Mouse (Mus musculus) gastrocnemius, adult 8-10 months (tissue): ENCODE data around the gene Sez6. TPM values are rescaled to one million over a fixed set of nuclear protein-coding genes. Genes with fewer than 3 reads are reported as not detected.

Experiments
- DNase-seq, 2 experiments: peaks; one replicate each; pipeline ENCODE4 v3.0.0; 2022; ENCODE audit warnings: low spot score in 2 of 2
- total RNA-seq, 4 experiments: library from RNA; stranded (reverse); gene quantifications; 2 replicates each; pipeline ENCODE4 v1.2.4; 2022

Gene Sez6
- total RNA-seq, 4 experiments from 2014 or later: 0.21 to 0.29 (median 0.24) TPM; not detected in 1

DNA sequence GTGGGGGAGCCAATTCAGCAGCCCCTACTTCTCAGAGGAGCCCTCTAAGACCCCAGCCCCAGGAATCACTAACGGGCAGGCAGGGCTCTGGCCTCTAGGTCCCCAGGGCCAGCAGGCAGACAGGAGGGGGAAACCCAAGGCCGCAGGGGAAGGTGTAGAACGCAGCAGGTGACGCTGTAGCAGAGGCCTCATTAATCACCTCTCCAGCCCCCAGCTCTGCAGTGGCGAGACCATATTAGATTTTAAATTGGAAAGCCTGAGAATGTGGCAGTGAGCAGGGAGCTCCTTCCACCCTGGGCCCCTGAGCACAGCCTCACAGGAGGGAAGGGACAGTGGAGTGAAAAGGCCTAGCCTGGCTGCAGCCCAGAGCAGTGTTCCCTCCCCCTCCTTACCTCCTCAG lies 11.6 kb downstream of the Sez6 start:
- no peak for DNase-seq

DNA sequence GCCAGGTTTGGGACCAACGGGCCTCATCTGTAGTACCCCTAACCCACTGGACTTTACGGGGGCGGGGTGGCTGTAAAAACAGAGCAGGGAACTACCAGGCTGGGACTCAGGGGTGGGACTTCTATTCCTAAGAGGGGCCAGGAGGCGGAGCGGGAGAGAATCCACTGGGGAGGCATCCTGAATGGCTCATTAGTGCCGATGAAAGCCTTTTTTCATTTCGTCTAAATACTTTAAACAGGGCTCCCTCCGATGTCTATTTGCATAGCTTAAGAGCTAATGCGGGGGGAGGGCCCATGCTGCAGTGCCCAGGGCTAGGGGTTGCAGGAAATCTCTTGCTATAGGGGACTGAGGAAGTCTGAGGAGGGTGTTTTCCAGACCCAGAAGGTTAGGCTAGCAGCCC lies 17.3 kb downstream of the Sez6 start:
- no peak for DNase-seq

DNA sequence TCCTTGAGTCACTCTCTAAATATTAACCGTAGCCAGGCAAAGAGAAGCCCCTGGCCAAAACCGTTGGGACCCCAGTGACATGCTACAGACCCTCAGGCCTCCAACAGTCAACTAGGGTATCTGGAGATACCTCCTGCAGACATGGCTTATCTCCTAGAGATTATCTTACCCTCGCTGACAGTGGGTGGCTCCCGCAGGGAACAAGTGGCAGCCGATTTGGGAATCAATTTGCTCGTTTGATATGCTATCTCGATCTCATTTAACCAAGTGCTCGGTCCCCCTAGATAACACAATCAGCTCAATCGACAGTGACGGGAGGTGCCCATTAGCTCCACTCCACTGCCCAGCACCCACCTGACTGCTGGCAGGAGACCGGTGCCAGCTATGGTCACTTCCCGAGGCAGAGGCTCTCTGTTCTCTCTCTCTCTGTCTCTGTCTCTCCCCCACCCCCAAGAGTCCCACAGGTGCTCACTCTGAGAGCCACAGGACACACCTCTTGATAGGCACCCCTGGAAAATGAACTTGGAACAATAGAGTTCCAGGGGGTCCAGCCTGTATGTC lies 19.6 kb downstream of the Sez6 start:
- no peak for DNase-seq

DNA sequence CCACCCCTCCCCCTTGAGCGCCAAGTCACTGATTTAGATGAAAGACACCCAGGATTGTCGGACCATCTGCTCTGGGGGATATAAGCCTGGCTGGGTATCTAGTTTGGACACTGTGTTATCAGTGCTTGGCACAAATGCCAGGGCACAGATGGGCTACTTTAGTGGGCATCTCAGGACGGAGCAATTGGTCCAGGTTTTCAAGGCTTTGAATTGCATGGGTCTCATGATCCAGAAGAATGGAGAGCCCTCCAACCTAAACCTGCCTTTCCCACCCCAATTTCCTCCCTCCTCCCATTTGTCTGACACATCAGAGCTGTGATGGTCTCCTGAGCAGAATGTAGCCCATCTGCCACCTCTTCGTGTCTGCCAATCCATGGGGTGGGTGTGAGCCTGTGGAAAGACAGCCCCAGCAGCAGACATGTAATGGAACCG lies 20.2 kb downstream of the Sez6 start:
- DNase-seq: no peak

DNA sequence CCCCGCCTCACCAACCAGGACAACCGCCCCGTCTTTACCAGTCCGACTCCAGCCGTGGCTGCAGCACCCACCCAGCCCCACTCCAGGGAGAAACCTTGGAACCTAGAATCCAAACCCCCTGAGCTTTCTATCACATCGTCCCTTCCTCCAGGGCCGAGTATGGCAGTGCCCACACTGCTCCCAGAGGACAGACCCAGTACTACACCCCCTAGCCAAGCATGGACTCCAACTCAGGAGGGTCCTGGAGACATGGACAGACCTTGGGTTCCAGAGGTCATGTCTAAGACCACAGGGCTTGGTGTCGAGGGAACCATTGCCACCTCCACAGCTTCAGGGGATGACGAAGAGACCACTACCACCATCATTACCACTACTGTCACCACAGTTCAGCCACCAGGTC lies 23.1 kb downstream of the Sez6 start:
- DNase-seq: no peak

GRCm38 (mm10) chr11:77956428-77956827 lies 25.8 kb downstream of the Sez6 start:
- DNase-seq: no peak

DNA sequence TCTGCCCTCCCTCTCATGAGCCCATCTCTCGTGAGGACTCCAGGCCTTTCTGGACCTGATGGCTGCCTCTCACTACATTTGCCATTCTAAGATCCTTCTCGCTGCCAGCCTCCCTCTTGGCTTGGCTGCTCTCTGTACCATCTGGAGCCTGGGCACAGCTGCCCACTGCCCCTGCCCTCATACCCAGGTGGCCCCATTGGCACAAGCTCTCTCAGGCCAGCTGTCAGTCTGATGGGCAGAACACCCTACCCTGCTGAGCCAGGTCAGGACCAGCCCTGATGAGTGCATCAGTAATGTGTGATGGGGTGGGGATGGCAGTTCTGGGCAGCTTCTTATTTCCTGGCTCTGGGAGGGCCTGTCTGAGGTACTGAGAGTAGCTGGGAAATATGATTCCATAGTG lies 27.7 kb downstream of the Sez6 start:
- no peak for DNase-seq

- no peak for DNase-seq
Observed at GRCm38 (mm10) chr11:77958932-77959331, 28.3 kb downstream of the Sez6 start.

- no peak for DNase-seq
Observed at GRCm38 (mm10) chr11:77960199-77960598, 29.6 kb downstream of the Sez6 start.

DNA sequence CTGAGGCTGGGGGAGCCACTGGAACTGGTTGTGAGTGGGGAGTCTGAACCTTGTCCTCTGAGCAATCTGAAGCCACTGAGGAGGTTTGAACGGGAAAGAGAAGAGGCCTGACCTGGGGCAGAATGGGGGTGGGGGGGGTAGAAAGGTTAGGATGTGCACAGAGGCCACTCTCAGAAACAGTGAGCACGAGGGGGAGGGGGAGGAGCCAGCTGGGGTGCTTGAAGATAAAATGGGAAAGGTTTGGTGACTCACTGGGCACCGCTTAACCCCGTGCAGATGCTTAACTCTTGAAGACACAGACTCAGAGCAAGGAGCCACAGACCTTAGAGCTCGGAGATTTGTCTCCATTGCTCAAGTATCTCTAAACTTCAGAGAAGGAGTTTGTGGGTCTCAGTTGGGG lies 30.3 kb downstream of the Sez6 start:
- no peak for DNase-seq

- no peak for DNase-seq
Observed at GRCm38 (mm10) chr11:77962946-77963345, 32.3 kb downstream of the Sez6 start.

GRCm38 (mm10) chr11:77964415-77965095 lies 34.0 kb downstream of the Sez6 start:
- DNase-seq: no peak

- no peak for DNase-seq
Observed at GRCm38 (mm10) chr11:77965101-77966036, 34.8 kb downstream of the Sez6 start.

GRCm38 (mm10) chr11:77966037-77966391 lies 35.4 kb downstream of the Sez6 start:
- DNase-seq: no peak

- peak; percentile 36 to 39 for DNase-seq
Observed at GRCm38 (mm10) chr11:77967114-77967513, 36.5 kb downstream of the Sez6 start.

- no peak for DNase-seq
Observed at GRCm38 (mm10) chr11:77968786-77969185, 38.2 kb downstream of the Sez6 start.

- DNase-seq: no peak
Observed at GRCm38 (mm10) chr11:77970718-77971117, 40.1 kb downstream of the Sez6 start.

- DNase-seq: no peak
Observed at GRCm38 (mm10) chr11:77973520-77973919, 42.9 kb downstream of the Sez6 start.

GRCm38 (mm10) chr11:77974325-77974724 lies 43.7 kb downstream of the Sez6 start:
- DNase-seq: no peak

DNA sequence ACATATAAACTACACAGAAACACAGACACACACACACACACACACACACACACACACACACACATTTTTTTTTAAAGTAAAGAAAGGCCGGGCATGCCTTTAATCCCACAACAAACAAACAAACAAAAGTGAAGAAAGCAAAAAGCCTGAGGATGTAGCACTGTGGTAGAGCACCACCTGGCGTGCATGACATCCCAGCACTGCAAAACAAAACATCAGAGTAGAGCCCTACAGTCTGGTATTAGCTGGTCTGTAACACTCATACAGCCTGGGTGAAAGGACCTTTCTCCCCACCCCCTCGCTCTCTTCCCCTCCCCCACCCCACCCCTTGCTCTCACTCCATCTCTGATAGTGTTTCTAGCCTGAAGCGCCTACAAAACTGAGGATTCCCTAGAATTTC lies 45.3 kb downstream of the Sez6 start:
- DNase-seq: no peak

- no peak for DNase-seq
Observed at GRCm38 (mm10) chr11:77978161-77978560, 47.6 kb downstream of the Sez6 start.

DNA sequence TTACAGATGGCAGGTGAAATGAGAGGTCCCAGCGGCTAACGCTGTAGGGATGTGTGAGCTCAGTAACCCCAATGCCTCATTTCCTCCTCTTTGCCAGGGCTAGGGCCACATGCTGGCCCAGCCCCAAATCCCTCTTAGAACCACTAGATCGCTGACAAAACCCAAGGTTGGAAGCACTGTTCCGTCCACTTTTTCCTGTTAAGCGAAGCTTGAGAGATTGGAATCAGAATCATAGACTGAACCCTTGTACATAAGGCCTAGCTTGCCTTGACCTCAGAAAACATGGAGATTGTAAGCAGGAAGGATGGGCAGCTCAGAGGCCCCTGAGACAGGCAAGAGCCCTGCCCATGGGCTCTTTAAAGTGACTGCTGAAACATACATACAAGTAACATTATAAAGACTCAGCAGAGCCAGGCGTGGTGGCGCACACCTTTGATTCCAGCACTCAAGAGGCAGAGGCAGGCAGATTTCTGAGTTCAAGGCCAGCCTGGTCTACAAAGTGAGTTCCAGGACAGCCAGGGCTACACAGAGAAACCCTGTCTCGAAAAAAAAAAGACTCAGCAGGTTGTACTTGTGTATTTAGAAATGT lies 48.7 kb downstream of the Sez6 start:
- DNase-seq: no peak
